Mouse (Mus musculus) embryonic stem cell, embryonic (primary cell): ENCODE measurements at regions not wholly inside any gene's neighbourhood (a gene's known extent, or its start where the extent isn't known, plus 50 kb on each side); places are given as distances from the start of the nearest gene placed in this dataset.

Experiments
- CTCF ChIA-PET, 4 experiments: fragments of 300-600 bp in 2 of 4; fragments of 350-600 bp in 2 of 4; sonication (Branson Sonifier 250); formaldehyde crosslinking; loops; one replicate each; lab custom pipeline; 2022; ENCODE audit warnings: inconsistent platforms in 2 of 4; lab: Charles Lee
- POLR2A ChIA-PET, 4 experiments: fragments of 300-600 bp in 2 of 4; fragments of 350-600 bp in 2 of 4; sonication (Branson Sonifier 250); formaldehyde crosslinking; loops; one replicate each; lab custom pipeline; 2022; ENCODE audit warnings: antibody characterized with exemption in 4 of 4, inconsistent platforms in 1 of 4; lab: Charles Lee

- POLR2A ChIA-PET, result interaction anchor here in 3 of 4 experiments (0.6 to 2.2 kb wide), 13 partner anchors 9 to 183 kb away, joined by 3 to 15 read pairs (median 3); no protein-coding TSS in a partner anchor
- CTCF ChIA-PET, result interaction anchor here in 3 of 4 experiments (0.5 to 2.0 kb wide), 5 partner anchors 26 to 377 kb away, joined by 3 to 8 read pairs (median 4); no protein-coding TSS in a partner anchor
Observed at GRCm38 (mm10) chr17:84002939-84003338, 155.2 kb upstream of the Haao start.

GRCm38 (mm10) chr17:84002327-84002726 lies 154.6 kb upstream of the Haao start:
- ChIA-PET POLR2A (interaction anchor here in 3 of 4 experiments (0.6 to 1.6 kb wide), 6 partner anchors 9 to 1021 kb away, joined by 3 to 9 read pairs (median 4); partner anchors contain the start of gene Zfp36l2 (in 1 of the 3)), CTCF (interaction anchor here in 3 of 4 experiments (0.6 to 2.0 kb wide), 5 partner anchors 26 to 90 kb away, joined by 3 to 8 read pairs (median 4); no protein-coding TSS in a partner anchor)

- ChIA-PET CTCF (interaction anchor here in 1 of 4 experiments (1.1 kb wide), 1 partner anchor 29 kb away, joined by 4 read pairs; no protein-coding TSS in a partner anchor), POLR2A (interaction anchor here in 1 of 4 experiments (1.2 to 3.3 kb wide), 2 partner anchors 10 to 29 kb away, joined by 3 to 14 read pairs; no protein-coding TSS in a partner anchor)
Observed at GRCm38 (mm10) chr17:84000115-84000514, 152.4 kb upstream of the Haao start.

GRCm38 (mm10) chr17:83998972-83999545 lies 151.3 kb upstream of the Haao start:
- ChIA-PET CTCF (interaction anchor here (0.6 to 2.9 kb wide), 12 partner anchors 9 to 438 kb away, joined by 3 to 18 read pairs (median 6); no protein-coding TSS in a partner anchor), POLR2A (interaction anchor here (0.6 to 3.3 kb wide), 11 partner anchors 8 to 137 kb away, joined by 3 to 14 read pairs (median 5); no protein-coding TSS in a partner anchor)

- ChIA-PET POLR2A (interaction anchor here (0.6 to 3.3 kb wide), 15 partner anchors 8 to 190 kb away, joined by 3 to 14 read pairs (median 5); partner anchors contain the start of gene Zfp36l2 (in 1 of the 4)), CTCF (interaction anchor here (0.5 to 2.9 kb wide), 59 partner anchors 9 to 568 kb away, joined by 3 to 18 read pairs (median 4); partner anchors contain the start of gene Zfp36l2 (in 2 of the 4))
Observed at GRCm38 (mm10) chr17:83998341-83998740, 150.6 kb upstream of the Haao start.

- CTCF ChIA-PET, result interaction anchor here (0.5 to 2.9 kb wide), 59 partner anchors 9 to 569 kb away, joined by 3 to 18 read pairs (median 4); partner anchors contain the start of gene Zfp36l2 (in 2 of the 4)
- POLR2A ChIA-PET, result interaction anchor here (0.5 to 3.3 kb wide), 16 partner anchors 8 to 191 kb away, joined by 3 to 14 read pairs (median 4); partner anchors contain the start of gene Zfp36l2 (in 1 of the 4)
Observed at GRCm38 (mm10) chr17:83997778-83998177, 150.0 kb upstream of the Haao start.

- POLR2A ChIA-PET, result interaction anchor here in 2 of 4 experiments (0.6 to 1.3 kb wide), 2 partner anchors 33 to 103 kb away, joined by 3 read pairs; no protein-coding TSS in a partner anchor
- CTCF ChIA-PET, result interaction anchor here in 1 of 4 experiments (1.1 kb wide), 1 partner anchor 97 kb away, joined by 3 read pairs; no protein-coding TSS in a partner anchor
Observed at GRCm38 (mm10) chr17:83993028-83993427, 145.3 kb upstream of the Haao start.

- ChIA-PET CTCF (interaction anchor here in 3 of 4 experiments (0.6 to 2.4 kb wide), 8 partner anchors 14 to 87 kb away, joined by 3 to 9 read pairs (median 4); no protein-coding TSS in a partner anchor), POLR2A (interaction anchor here in 2 of 4 experiments (0.5 to 2.8 kb wide), 10 partner anchors 8 to 193 kb away, joined by 3 to 15 read pairs (median 4); no protein-coding TSS in a partner anchor)
Observed at GRCm38 (mm10) chr17:83990421-83991365, 142.9 kb upstream of the Haao start.

GRCm38 (mm10) chr17:83988897-83989296 lies 141.1 kb upstream of the Haao start:
- ChIA-PET POLR2A (interaction anchor here in 3 of 4 experiments (0.7 to 2.8 kb wide), 8 partner anchors 9 to 40 kb away, joined by 3 to 15 read pairs (median 6); no protein-coding TSS in a partner anchor), CTCF (interaction anchor here in 3 of 4 experiments (0.6 to 2.4 kb wide), 8 partner anchors 9 to 163 kb away, joined by 3 to 11 read pairs (median 4); no protein-coding TSS in a partner anchor)

GRCm38 (mm10) chr17:83988165-83988564 lies 140.4 kb upstream of the Haao start:
- POLR2A ChIA-PET, result interaction anchor here in 2 of 4 experiments (0.5 to 1.8 kb wide), 5 partner anchors 12 to 201 kb away, joined by 3 to 7 read pairs (median 4); no protein-coding TSS in a partner anchor

GRCm38 (mm10) chr17:83987683-83988082 lies 139.9 kb upstream of the Haao start:
- CTCF ChIA-PET, result interaction anchor here (0.5 to 2.4 kb wide), 7 partner anchors 10 to 315 kb away, joined by 3 to 8 read pairs (median 3); no protein-coding TSS in a partner anchor
- POLR2A ChIA-PET, result interaction anchor here in 1 of 4 experiments (0.5 to 1.8 kb wide), 5 partner anchors 12 to 202 kb away, joined by 3 to 6 read pairs (median 3); no protein-coding TSS in a partner anchor

More at GRCm38 (mm10) chr17:83988165-83988564, 140.4 kb upstream of the Haao start:
- CTCF ChIA-PET, result interaction anchor here (0.5 to 2.4 kb wide), 12 partner anchors 10 to 314 kb away, joined by 3 to 11 read pairs (median 4); no protein-coding TSS in a partner anchor

GRCm38 (mm10) chr17:83985916-83986578 lies 138.3 kb upstream of the Haao start:
- POLR2A ChIA-PET, result interaction anchor here in 2 of 4 experiments (1.0 to 1.2 kb wide), 5 partner anchors 22 to 526 kb away, joined by 3 to 4 read pairs (median 3); partner anchors contain the start of gene Plekhh2 (in 1 of the 2)

GRCm38 (mm10) chr17:83985333-83985790 lies 137.6 kb upstream of the Haao start:
- CTCF ChIA-PET, result interaction anchor here in 2 of 4 experiments (0.6 to 1.4 kb wide), 3 partner anchors 12 to 385 kb away, joined by 3 to 5 read pairs (median 4); no protein-coding TSS in a partner anchor
- POLR2A ChIA-PET, result interaction anchor here in 2 of 4 experiments (1.1 to 1.2 kb wide), 2 partner anchors 23 to 526 kb away, joined by 3 to 4 read pairs; partner anchors contain the start of gene Plekhh2 (in 1 of the 2)

More at GRCm38 (mm10) chr17:83985916-83986578, 138.3 kb upstream of the Haao start:
- CTCF ChIA-PET, result interaction anchor here in 2 of 4 experiments (1.0 to 1.4 kb wide), 2 partner anchors 12 kb away, joined by 3 to 4 read pairs; no protein-coding TSS in a partner anchor

- ChIA-PET CTCF (interaction anchor here in 2 of 4 experiments (0.7 to 1.3 kb wide), 2 partner anchors 14 to 715 kb away, joined by 3 to 4 read pairs; no protein-coding TSS in a partner anchor), POLR2A (interaction anchor here in 1 of 4 experiments (0.5 to 1.4 kb wide), 2 partner anchors 103 to 508 kb away, joined by 3 to 4 read pairs; no protein-coding TSS in a partner anchor)
Observed at GRCm38 (mm10) chr17:83983837-83984388, 136.2 kb upstream of the Haao start.
